Mouse (Mus musculus) liver, embryonic 14.5 days (tissue): Measurements from ENCODE around the gene Olfr1425. TPM values are rescaled to one million over a fixed set of nuclear protein-coding genes. Genes with fewer than 3 reads are reported as not detected.
"Not testable (repeated sequence)": the region's sequence is repeated elsewhere in the genome, so short reads cannot be mapped to it uniquely, and the experiment has no call there.

Experiments
- ATAC-seq: fragments of 200-750 bp; cut with Nextera tagmentation; 2 replicates; pipeline ENCODE4 v1.8.0; 2017; ENCODE audit warnings: moderate number of reproducible peaks, mild to moderate bottlenecking, moderate library complexity; ENCODE audit not compliant: insufficient read depth
- DNase-seq, 3 experiments: peaks; one replicate each; pipeline ENCODE4 v3.0.0-alpha.2; 2012 to 2013; ENCODE audit warnings: low read depth in 3 of 3, low spot score in 3 of 3
- H3K27ac ChIP-seq: fragments of 300-500 bp; sonication (generic); 2 replicates; pipeline ENCODE4 v1.5.1; 2014; ENCODE audit warnings: moderate library complexity, mild to moderate bottlenecking, control low read depth, inconsistent platforms
- H3K27me3 ChIP-seq: fragments of 300-500 bp; sonication (generic); 2 replicates; pipeline ENCODE4 v1.6.1; 2014; ENCODE audit warnings: mild to moderate bottlenecking, low read length, moderate library complexity; ENCODE audit not compliant: control insufficient read depth, insufficient read depth
- H3K36me3 ChIP-seq: fragments of 300-500 bp; sonication (generic); replicated peaks from 2 replicates; pipeline ENCODE4 v1.6.1; 2014; ENCODE audit warnings: low read depth; ENCODE audit not compliant: control insufficient read depth, insufficient read depth
- H3K4me1 ChIP-seq, 2 experiments: fragments of 200-500 bp in 1 of 2; fragments of 300-500 bp in 1 of 2; sonication (generic) in 1 of 2; replicated peaks; 2 replicates each; pipeline ENCODE4 v1.6.1; 2012 to 2014; ENCODE audit warnings: antibody characterized with exemption in 1 of 2, inconsistent platforms in 1 of 2, low read length in 1 of 2; ENCODE audit not compliant: control insufficient read depth in 2 of 2, insufficient read depth in 2 of 2
- H3K4me2 ChIP-seq: fragments of 300-500 bp; sonication (generic); 2 replicates; pipeline ENCODE4 v1.6.1; 2014; ENCODE audit warnings: low read depth, mild to moderate bottlenecking, control low read depth, moderate library complexity
- H3K4me3 ChIP-seq, 2 experiments: fragments of 200-500 bp in 1 of 2; fragments of 300-500 bp in 1 of 2; sonication (generic) in 1 of 2; 2 replicates each; pipeline ENCODE4 v1.5.1; 2012 to 2014; ENCODE audit warnings: low read depth in 2 of 2, low read length in 2 of 2, mild to moderate bottlenecking in 2 of 2, control low read depth in 1 of 2, inconsistent platforms in 1 of 2, moderate library complexity in 1 of 2; ENCODE audit not compliant: insufficient read depth in 1 of 2
- H3K9ac ChIP-seq: fragments of 300-500 bp; sonication (generic); replicated peaks from 2 replicates; pipeline ENCODE4 v1.6.1; 2014; ENCODE audit warnings: mild to moderate bottlenecking, control low read depth, moderate library complexity
- H3K9me3 ChIP-seq: fragments of 300-500 bp; sonication (generic); 2 replicates; pipeline ENCODE4 v1.6.1; 2016; ENCODE audit warnings: low read length, mixed read lengths; ENCODE audit not compliant: control insufficient read depth
- CTCF ChIP-seq: IDR thresholded peaks from 2 replicates; pipeline ENCODE4 v1.5.1; 2016; ENCODE audit warnings: antibody characterized with exemption, low read depth, control low read depth
- EP300 ChIP-seq: IDR thresholded peaks from 2 replicates; pipeline ENCODE4 v1.6.1; 2016; ENCODE audit warnings: antibody characterized with exemption, low read depth
- WGBS: fragments of 180-500 bp; shearing (Covaris S2); extraction: QIAGEN DNeasy Blood & Tissue Kit; methylation state at CpG from one replicate; pipeline ENCODE4 v1.1.7; 2014; ENCODE audit not compliant: insufficient replicate concordance; 5-methylcytosine and 5-hydroxymethylcytosine counted together
- polyA plus RNA-seq, 2 experiments: library from polyadenylated mRNA; depleted of rRNA in 1 of 2; stranded (reverse) in 1 of 2; unstranded in 1 of 2; fragments of >200 nt; fragmentation: Nextera tagmentation in 1 of 2; extraction: Ambion mirVana in 1 of 2; gene quantifications; 2 replicates each; pipeline versions ENCODE4 v1.2.1 to v1.2.3; 2012 to 2014

The Olfr1425 gene
- polyA plus RNA-seq (2012; rRNA removed) (not detected in 2 replicates), polyA plus RNA-seq (2014; fragmentation: Nextera tagmentation; extraction: Ambion mirVana) (not detected in 2 replicates)

- H3K4me1 ChIP-seq, H3K4me3 ChIP-seq, H3K4me2 ChIP-seq, H3K36me3 ChIP-seq, H3K27me3 ChIP-seq, H3K9me3 ChIP-seq, H3K27ac ChIP-seq, H3K9ac ChIP-seq, ATAC-seq, DNase-seq: not testable (repeated sequence)
- WGBS, result 62% methylated on average over 4 of the region's 4 CpGs
These were observed at the start of gene Olfr1425 for GRCm38 (mm10) chr19:12077631-12078030. Gene Olfr1425 (minus strand): TSS chr19:12077731.

DNA sequence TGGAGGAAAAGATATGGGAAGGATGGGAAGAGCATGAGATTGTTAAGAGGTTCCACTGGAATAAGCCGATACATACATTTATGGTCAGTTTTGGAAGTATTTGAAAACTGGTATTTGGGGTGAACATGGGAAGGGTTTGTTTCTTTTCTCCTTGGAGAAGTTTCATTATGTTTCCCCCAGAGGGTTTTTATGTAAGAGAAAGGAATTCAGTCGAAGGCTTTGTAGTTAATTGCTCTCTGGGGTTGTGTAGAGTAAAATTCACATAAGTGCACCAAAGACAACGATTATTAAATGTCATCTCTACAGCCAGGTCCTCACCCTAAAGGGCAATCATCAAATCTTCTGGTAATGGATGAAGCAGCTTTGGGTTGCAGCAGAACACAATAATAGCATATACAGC is 45.6 kb upstream of the Olfr1425 start, which contains the start of gene Olfr76:
TSS of gene Olfr76 (minus strand) at position 101 of the 400 bp plus-strand sequence.
- no peak within 1 kb of the TSS for H3K27ac ChIP-seq
- no peaks in the 10 kb centered on the region for H3K4me1 ChIP-seq
- no peaks in the 10 kb centered on the region for H3K36me3 ChIP-seq
- WGBS, result 48% methylated on average over 3 of the region's 3 CpGs
- H3K9ac ChIP-seq, result no peak within 1 kb of the TSS
- no peaks in the 10 kb centered on the region for H3K9me3 ChIP-seq
- H3K27me3 ChIP-seq, result no peaks in the 10 kb centered on the region
- TF ChIP-seq EP300, result no peak
- no peak for TF ChIP-seq CTCF
- ATAC-seq (no peak), DNase-seq (no peak)
- H3K4me3 ChIP-seq, result no peak within 1 kb of the TSS
- no peak within 1 kb of the TSS for H3K4me2 ChIP-seq

GRCm38 (mm10) chr19:12116464-12116863 is 38.9 kb upstream of the Olfr1425 start:
- Histone ChIP-seq H3K4me3 (no peak overlapping the region), H3K27me3 (no peaks in the 10 kb centered on the region), H3K4me2 (no peak overlapping the region), H3K9ac (no peak overlapping the region), H3K36me3 (no peaks in the 10 kb centered on the region), H3K4me1 (no peaks in the 10 kb centered on the region), H3K27ac (no peak overlapping the region), H3K9me3 (no peaks in the 10 kb centered on the region)
- 60% methylated on average over 3 of the region's 3 CpGs for WGBS
- DNase-seq (no peak), ATAC-seq (no peak)
- TF ChIP-seq CTCF, result no peak
- no peak for TF ChIP-seq EP300

DNA sequence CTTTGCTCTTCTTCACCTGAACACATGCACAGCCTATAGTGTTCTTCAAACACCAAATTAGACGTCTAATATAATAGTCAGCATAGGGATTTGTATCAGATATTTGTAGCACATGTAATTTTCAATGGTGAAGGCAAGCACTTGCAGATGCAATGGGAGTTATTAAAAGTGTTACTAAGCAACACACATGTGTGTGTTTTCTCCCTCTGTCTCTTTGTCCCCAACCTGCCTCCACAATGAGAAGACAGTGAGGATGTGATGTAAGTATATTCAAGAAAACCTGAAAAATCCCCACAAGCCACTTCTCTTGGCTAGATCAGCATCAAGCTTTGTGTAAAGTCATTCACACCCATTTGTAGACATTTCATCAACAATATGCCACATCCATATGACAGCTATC is 38.3 kb upstream of the Olfr1425 start, which contains the start of gene Olfr1428:
TSS of gene Olfr1428 (minus strand) at position 101 of the 400 bp plus-strand sequence.
- H3K4me1 ChIP-seq, result no peaks in the 10 kb centered on the region
- no peak within 1 kb of the TSS for H3K4me3 ChIP-seq
- H3K9ac ChIP-seq, result no peak within 1 kb of the TSS
- no peak for ATAC-seq
- no peaks in the 10 kb centered on the region for H3K9me3 ChIP-seq
- no peak for DNase-seq
- H3K27me3 ChIP-seq, result no peaks in the 10 kb centered on the region
- no peak within 1 kb of the TSS for H3K4me2 ChIP-seq
- H3K27ac ChIP-seq, result no peak within 1 kb of the TSS
- 39% methylated on average over 1 of the region's 1 CpGs for WGBS
- TF ChIP-seq EP300 (no peak), CTCF (no peak)
- H3K36me3 ChIP-seq, result no peaks in the 10 kb centered on the region

DNA sequence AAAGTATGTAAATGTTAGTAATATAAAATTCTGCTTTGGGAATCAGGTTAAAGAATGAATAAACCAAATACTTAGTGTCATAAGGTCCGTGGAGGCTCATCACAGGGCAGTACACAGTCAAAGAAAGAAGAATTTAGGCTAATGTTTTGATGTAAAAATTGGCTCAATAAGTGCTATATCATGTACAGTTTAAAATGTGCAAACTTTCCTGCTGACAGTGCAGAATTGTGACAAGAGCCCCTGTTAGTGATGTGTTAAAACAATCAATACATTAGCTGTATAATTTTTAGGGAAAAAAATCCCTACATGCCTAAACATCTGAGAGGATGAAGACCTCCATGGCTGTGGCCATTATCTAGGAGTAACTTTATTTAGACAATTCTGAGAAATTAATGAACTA is 36.3 kb upstream of the Olfr1425 start:
- Histone ChIP-seq H3K27me3 (no peaks in the 10 kb centered on the region), H3K4me2 (no peak overlapping the region), H3K27ac (no peak overlapping the region), H3K4me1 (no peaks in the 10 kb centered on the region), H3K36me3 (no peaks in the 10 kb centered on the region), H3K4me3 (no peak overlapping the region), H3K9me3 (no peaks in the 10 kb centered on the region), H3K9ac (no peak overlapping the region)
- ATAC-seq (no peak), DNase-seq (no peak)
- TF ChIP-seq EP300 (no peak), CTCF (no peak)
- WGBS, result 44% methylated on average over 1 of the region's 1 CpGs
